Mouse (Mus musculus): ENCODE measurements around the gene Mycl. TPM values are rescaled to one million over a fixed set of nuclear protein-coding genes. Genes with fewer than 3 reads are reported as not detected.
"Not testable (repeated sequence)": the region's sequence is repeated elsewhere in the genome, so short reads cannot be mapped to it uniquely, and the experiment has no call there.

Mycl gene
- total RNA-seq, 1 experiment from 2014 or later, result 0.70 TPM

GRCm38 (mm10) chr4:122978850-122979249 lies 16.6 kb upstream of the Mycl start:
- ATAC-seq (ENCODE audit: extremely low read depth, insufficient number of reproducible peaks, low FRiP score, poor library complexity, severe bottlenecking), result no peak

GRCm38 (mm10) chr4:122979826-122980225 lies 15.6 kb upstream of the Mycl start:
- ATAC-seq (ENCODE audit: extremely low read depth, insufficient number of reproducible peaks, low FRiP score, poor library complexity, severe bottlenecking), result no peak

GRCm38 (mm10) chr4:122980684-122981083 lies 14.8 kb upstream of the Mycl start:
- no peak for ATAC-seq (ENCODE audit: extremely low read depth, insufficient number of reproducible peaks, low FRiP score, poor library complexity, severe bottlenecking)

- ATAC-seq (ENCODE audit: extremely low read depth, insufficient number of reproducible peaks, low FRiP score, poor library complexity, severe bottlenecking), result no peak
Observed at GRCm38 (mm10) chr4:122981238-122981637, 14.2 kb upstream of the Mycl start.

GRCm38 (mm10) chr4:122981930-122982329 lies 13.5 kb upstream of the Mycl start:
- ATAC-seq (ENCODE audit: extremely low read depth, insufficient number of reproducible peaks, low FRiP score, poor library complexity, severe bottlenecking), result no peak

- no peak for ATAC-seq (ENCODE audit: extremely low read depth, insufficient number of reproducible peaks, low FRiP score, poor library complexity, severe bottlenecking)
Observed at GRCm38 (mm10) chr4:122982537-122982936, 12.9 kb upstream of the Mycl start.

GRCm38 (mm10) chr4:122983486-122984261 lies 11.8 kb upstream of the Mycl start:
- 0 out of 2 replicates have a peak, but pooled peaks have one; percentile 9 for ATAC-seq (ENCODE audit: extremely low read depth, insufficient number of reproducible peaks, low FRiP score, poor library complexity, severe bottlenecking)

GRCm38 (mm10) chr4:122985110-122985509 lies 10.3 kb upstream of the Mycl start:
- peak; percentile 96 for ATAC-seq (ENCODE audit: extremely low read depth, insufficient number of reproducible peaks, low FRiP score, poor library complexity, severe bottlenecking)

GRCm38 (mm10) chr4:122987421-122987820 lies 8.0 kb upstream of the Mycl start:
- no peak for ATAC-seq (ENCODE audit: extremely low read depth, insufficient number of reproducible peaks, low FRiP score, poor library complexity, severe bottlenecking)

GRCm38 (mm10) chr4:122988004-122988403 lies 7.4 kb upstream of the Mycl start:
- ATAC-seq (ENCODE audit: extremely low read depth, insufficient number of reproducible peaks, low FRiP score, poor library complexity, severe bottlenecking), result not testable (repeated sequence)

GRCm38 (mm10) chr4:122991177-122991576 lies 4.3 kb upstream of the Mycl start:
- no peak for ATAC-seq (ENCODE audit: extremely low read depth, insufficient number of reproducible peaks, low FRiP score, poor library complexity, severe bottlenecking)

- ATAC-seq (ENCODE audit: extremely low read depth, insufficient number of reproducible peaks, low FRiP score, poor library complexity, severe bottlenecking), result no peak
Observed at GRCm38 (mm10) chr4:122992276-122992675, 3.2 kb upstream of the Mycl start.

GRCm38 (mm10) chr4:122996221-122996617 lies 767 bp downstream of the Mycl start:
- no peak for ATAC-seq (ENCODE audit: extremely low read depth, insufficient number of reproducible peaks, low FRiP score, poor library complexity, severe bottlenecking)

GRCm38 (mm10) chr4:122996618-122997381 lies 1.3 kb downstream of the Mycl start:
- ATAC-seq (ENCODE audit: extremely low read depth, insufficient number of reproducible peaks, low FRiP score, poor library complexity, severe bottlenecking), result peak; percentile 57; the same call in 1 of the 2 replicates

- no peak for ATAC-seq (ENCODE audit: extremely low read depth, insufficient number of reproducible peaks, low FRiP score, poor library complexity, severe bottlenecking)
Observed at GRCm38 (mm10) chr4:122998537-122999262, 3.2 kb downstream of the Mycl start.

GRCm38 (mm10) chr4:122999263-122999691 lies 3.8 kb downstream of the Mycl start:
- ATAC-seq (ENCODE audit: extremely low read depth, insufficient number of reproducible peaks, low FRiP score, poor library complexity, severe bottlenecking), result no peak

- no peak for ATAC-seq (ENCODE audit: extremely low read depth, insufficient number of reproducible peaks, low FRiP score, poor library complexity, severe bottlenecking)
Observed at GRCm38 (mm10) chr4:123000130-123000529, 4.7 kb downstream of the Mycl start.

GRCm38 (mm10) chr4:123000617-123001342 lies 5.3 kb downstream of the Mycl start:
- ATAC-seq (ENCODE audit: extremely low read depth, insufficient number of reproducible peaks, low FRiP score, poor library complexity, severe bottlenecking), result no peak

Data from neutrophil, adult 5-6 weeks (primary cell).